Mouse (Mus musculus): ENCODE data around the gene Ankrd28.

Ankrd28 gene

DNA sequence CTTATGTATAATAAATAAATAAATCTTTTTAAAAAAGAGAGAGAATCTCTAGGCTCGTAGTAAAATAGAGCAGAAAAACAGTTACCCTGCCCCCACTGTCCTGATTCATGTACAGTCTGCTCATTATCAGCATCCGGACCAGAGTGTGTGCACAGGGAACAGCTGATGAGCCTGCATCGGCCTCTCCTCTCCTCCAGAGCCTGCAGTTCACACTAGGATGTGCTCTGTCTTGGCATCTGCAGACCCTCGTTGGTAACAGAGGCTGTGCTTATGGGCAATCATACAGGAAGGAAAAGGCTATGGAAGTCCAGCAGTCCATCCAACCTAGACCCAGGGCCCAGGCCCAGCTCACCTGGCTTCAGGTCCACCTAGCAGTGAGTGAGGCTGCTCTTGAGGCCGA lies 178.3 kb downstream of the Ankrd28 start:
- no peak for DNase-seq (ENCODE audit: extremely low spot score, low read depth, low spot score)

GRCm38 (mm10) chr14:31651206-31651605 lies 179.2 kb downstream of the Ankrd28 start:
- DNase-seq (ENCODE audit: extremely low spot score, low read depth, low spot score): no peak

DNA sequence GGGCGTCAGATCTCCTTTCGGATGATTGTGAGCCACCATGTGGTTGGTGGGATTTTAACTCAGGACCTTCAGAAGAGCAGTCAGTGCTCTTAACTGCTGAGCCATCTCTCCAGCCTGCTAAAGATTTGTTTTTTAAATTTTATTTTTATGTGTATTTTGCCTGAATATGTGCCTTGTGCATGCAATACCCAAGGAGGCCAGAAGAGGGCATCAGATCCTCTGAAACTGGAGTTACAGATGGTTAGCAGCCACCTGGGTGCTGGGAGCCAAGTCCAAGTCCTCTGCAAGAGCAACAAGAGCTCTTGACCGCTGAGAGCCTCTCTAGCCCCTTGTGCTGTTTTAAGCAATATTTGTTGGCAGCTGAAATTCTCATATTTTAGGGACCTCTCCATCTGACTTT lies 180.1 kb downstream of the Ankrd28 start:
- no peak for DNase-seq (ENCODE audit: extremely low spot score, low read depth, low spot score)
